Mouse (Mus musculus) CD4-positive naive resting alpha-beta T cell, adult 57 days (primary cell): ENCODE results near the gene Chia1. TPM values are rescaled to one million over a fixed set of nuclear protein-coding genes. Genes with fewer than 3 reads are reported as not detected.

Experiments used
- total RNA-seq: library from RNA; stranded (reverse); gene quantifications from one replicate; pipeline ENCODE4 v1.2.4, GENCODE M21; 2023

Chia1 gene
- not detected for total RNA-seq

DNA sequence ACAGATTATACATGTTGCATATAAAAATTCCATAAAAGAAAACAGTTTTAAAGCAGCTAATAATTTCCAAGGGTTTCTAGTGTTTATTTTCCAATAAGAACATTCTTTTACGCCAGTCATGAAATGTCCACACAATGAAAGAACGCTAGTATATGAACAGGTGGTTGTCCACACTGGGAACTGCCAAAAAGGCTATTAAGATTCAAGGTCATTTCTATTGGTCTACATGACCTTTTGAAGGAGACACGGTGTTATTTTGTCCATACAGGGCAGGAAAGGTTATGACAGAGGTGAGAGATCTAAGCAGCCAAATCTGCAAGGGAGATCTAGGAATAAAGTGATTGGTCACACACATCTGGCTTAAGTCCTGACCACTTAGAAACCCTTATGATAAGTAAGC is at the start of gene Chia1:
TSS of gene Chia1 (plus strand) at position 301 of the 400 bp plus-strand sequence.

GRCm38 (mm10) chr3:106167464-106167863 is 54.4 kb downstream of the Chia1 start, which contains the start of gene Chil3:
TSS of gene Chil3 (minus strand) at chr3:106167564.

Other genes with a start within 250 kb of the Chia1 start
- not detected for gene Adora3, start 242.4 kb upstream of the Chia1 start, total RNA-seq
- not detected for gene Tmigd3, start 242.3 kb upstream of the Chia1 start, total RNA-seq
- 2.6 TPM for gene I830077J02Rik, start 180.6 kb upstream of the Chia1 start, total RNA-seq
- 44.5 TPM for gene Wdr77, start 153.9 kb upstream of the Chia1 start, total RNA-seq
- 130 TPM for gene Atp5f1, start 153.1 kb upstream of the Chia1 start, total RNA-seq
- 8.8 TPM for gene Ovgp1, start 139.5 kb upstream of the Chia1 start, total RNA-seq
- 1.1 TPM for gene Pifo, start 98.6 kb upstream of the Chia1 start, total RNA-seq
- gene Chil5, start 80.4 kb upstream of the Chia1 start, total RNA-seq = 4.0 TPM
- 2.9 TPM for gene Chil3, start 54.3 kb downstream of the Chia1 start, total RNA-seq
- not detected for gene Chil4, start 106.3 kb downstream of the Chia1 start, total RNA-seq